Mouse (Mus musculus) activated CD4-positive, CD25-positive, alpha-beta regulatory T cell, adult 4 months (primary cell): Measurements from ENCODE around the gene Csrp1. TPM values are rescaled to one million over a fixed set of nuclear protein-coding genes. Genes with fewer than 3 reads are reported as not detected.

Source experiments
- ATAC-seq: one replicate; pipeline ENCODE4 v1.8.0; 2017
- polyA plus RNA-seq, 2 experiments: library from polyadenylated mRNA; unstranded; fragments of 100-300 nt; shearing (Covaris generic); gene quantifications; one replicate each; pipeline ENCODE4 v1.2.1; 2017

Csrp1 gene
- polyA plus RNA-seq, 2 experiments from 2014 or later = 14.5 to 35.2 TPM

DNA sequence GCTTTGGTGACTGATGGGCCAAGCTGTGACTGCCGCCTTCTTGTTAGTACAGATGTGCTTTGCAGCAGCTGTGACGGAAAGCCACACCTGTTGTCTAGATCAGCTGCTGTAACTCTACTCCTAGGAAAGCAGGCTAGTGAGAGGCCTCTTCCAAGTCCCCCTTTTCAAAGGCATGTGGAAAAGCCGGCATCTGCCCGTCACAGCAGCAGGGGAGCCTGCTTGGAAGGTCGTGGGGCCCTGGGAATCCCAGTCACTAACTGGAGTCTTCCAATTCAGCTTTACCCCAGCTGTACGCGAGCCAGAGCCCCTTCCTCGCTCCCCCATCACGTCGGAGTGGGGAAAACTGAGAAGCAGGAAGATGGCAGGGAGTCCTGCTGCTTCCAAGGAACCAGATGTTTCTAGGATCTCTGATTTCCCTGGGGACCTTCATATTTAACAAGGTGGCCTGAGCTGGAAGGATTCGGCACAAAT lies 21.4 kb upstream of the Csrp1 start:
- ATAC-seq = no peak

DNA sequence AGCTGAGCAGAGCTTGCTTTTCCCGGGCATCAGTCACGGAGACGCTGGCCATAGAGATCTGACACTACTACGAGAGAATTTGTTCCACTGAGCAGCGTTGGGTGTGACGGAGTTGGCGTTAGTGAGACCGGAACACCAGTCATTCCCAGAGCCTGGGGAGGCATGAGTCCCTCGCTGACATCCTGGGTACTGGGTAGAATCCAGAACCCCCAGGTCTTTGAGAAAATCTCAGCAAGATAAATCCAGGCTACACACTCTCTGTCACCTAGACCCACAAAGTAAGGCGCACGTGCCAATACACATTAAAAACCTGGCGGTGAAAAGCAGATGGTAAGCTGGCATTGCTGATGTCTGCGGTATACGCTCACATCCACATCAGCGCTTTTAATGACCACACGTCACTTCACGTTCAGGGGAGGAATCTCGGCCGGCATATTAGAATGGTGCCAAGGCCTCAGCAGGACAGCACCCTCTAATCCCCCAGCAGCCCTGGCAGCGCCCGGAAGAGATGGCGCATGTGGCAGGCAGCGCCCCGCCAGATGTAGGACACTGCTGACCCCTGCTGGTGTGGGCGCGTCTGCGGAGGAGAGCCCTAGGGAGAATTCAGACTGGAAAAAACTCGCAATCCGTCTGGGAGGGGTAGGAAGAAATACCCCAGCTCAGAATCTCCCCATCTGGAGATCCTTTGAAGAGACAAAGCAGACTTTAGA lies 20.7 kb upstream of the Csrp1 start:
- no peak for ATAC-seq

DNA sequence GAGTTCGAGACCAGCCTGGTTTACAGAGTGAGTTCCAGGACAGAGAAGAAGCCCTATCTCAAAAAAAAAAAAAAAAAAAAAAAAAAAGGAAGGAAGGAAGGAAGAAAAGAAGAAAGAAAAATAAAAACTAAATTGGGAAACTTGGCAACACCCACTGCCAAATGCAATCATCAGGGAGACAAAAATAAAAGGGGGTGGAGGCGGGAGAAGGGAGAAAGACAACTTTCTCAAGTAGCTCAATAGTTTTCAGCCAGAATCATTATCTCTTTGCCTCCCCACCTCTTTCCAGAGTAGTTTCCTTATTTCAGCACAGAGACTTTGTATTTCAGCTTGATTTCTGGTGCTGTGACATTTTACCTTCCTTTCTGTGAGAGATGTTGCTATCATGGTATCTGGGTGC lies 20.0 kb upstream of the Csrp1 start:
- ATAC-seq = no peak

DNA sequence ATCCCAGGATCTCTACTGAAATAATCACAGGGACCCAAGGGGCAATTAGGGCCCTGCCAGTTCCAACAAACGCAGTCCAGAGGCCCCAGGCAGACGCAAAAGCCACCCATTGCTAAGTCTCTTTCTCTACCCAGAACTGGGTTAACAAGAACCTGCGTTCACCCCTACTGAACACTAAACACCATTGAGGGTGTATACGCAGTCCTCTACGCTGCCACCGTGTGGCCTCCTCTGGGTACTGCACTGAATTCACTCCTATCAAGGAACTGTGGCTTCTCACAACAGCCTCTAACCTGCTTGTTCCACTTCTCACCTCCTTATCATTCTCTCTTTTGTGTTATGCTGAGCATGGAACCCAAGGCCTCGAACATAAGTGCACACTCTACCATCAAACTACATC lies 19.3 kb upstream of the Csrp1 start:
- ATAC-seq = no peak

DNA sequence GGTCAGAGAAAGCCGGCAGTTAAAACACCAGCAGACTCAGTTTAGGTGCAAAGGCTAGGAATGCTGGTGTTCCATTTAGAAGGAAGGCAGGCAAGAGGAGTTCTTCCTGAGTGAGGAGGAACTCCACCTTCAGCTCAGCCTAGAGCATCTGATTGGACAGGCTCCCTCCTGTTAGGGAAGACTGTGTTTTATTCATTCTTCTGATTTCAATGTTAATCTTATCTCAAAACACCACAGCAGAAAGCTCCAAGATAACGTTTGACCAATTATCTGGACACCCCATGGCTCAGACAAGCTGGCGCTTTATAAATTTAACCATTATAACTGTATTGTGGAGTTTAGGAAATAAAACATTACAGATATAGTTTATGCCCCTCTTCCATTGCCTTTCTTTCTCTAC lies 18.5 kb upstream of the Csrp1 start:
- ATAC-seq = no peak

- no peak for ATAC-seq
These were observed 17.1 kb upstream of the Csrp1 start for GRCm38 (mm10) chr1:135702722-135703121.

- ATAC-seq = no peak
These were observed 15.5 kb upstream of the Csrp1 start for GRCm38 (mm10) chr1:135704317-135704821.

- ATAC-seq = no peak
These were observed 11.5 kb upstream of the Csrp1 start for GRCm38 (mm10) chr1:135708369-135708768.

- no peak for ATAC-seq
These were observed 8.7 kb upstream of the Csrp1 start for GRCm38 (mm10) chr1:135711126-135711525.

GRCm38 (mm10) chr1:135714028-135714815 lies 5.6 kb upstream of the Csrp1 start:
- no peak for ATAC-seq

DNA sequence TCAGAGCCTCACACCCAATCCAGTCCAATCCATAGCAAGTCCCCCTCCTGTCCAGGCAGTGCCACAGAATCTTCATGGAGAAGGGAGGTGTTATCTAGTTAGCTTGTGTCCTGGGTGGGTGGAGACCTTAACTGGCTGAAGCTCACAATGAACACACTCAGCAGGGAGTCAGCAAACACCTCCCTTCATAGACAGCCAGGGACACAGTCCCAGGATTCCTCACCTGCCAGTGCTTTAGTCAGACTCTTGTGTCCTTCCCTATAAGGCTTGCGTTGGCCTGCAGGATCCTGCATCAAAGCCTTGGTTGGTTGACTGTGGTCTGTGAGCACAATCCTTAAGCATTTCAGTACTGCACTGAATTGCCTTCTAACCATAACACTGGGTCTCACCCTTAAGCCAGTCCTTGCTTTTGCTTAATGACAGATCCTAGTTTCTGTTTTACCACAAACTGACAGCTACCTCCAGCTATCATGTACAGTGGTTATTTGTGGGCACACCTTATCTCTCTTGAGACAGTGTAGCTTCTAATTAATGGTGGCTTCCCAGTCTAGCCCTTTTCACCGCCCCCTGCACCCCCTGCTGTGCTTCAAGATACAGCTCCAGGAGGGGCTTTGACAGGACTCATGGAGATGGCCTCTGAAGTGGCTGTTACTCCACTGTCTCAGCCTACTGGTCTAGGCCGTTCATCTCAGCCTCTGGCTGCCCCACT lies 4.8 kb upstream of the Csrp1 start:
- no peak for ATAC-seq

DNA sequence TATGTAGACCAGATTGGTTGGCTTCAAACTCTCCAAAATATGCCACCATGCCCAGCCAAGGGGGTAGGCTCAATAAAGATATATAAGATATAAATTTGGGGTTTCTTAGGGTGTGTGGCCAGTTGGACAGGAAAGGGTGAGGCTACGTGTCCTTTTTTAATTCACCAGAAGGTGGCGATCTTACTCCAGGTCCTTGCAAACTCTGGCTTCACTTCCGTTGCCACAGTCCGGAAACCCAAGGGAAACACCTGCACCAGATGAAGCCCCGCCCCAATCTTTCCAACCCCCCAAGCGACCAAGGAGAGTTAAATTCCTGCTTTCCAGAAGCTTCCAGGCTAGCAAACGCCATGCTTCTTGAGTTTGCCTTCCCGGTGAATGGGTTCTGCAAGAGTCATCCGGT lies 375 bp upstream of the Csrp1 start:
- ATAC-seq = peak; percentile 98

DNA sequence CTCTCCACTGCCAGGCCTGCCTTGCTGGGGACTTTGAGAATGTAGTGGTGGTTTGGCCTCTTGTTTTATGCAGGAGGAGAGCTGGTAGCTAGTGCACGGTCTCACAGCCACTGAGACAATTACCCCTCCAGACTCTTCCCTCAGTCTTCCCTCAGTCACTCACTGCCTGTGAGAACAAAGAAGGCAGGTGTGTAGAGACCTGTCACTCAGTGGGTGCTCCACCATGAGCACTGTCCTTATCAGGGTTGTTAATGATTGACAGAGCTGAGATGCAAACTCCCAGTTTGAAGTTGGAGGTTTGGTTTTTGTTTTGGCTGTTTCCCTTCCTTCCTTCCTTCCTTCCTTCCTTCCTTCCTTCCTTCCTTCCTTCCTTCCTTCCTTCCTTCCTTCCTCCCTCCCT lies 3.2 kb downstream of the Csrp1 start:
- no peak for ATAC-seq

DNA sequence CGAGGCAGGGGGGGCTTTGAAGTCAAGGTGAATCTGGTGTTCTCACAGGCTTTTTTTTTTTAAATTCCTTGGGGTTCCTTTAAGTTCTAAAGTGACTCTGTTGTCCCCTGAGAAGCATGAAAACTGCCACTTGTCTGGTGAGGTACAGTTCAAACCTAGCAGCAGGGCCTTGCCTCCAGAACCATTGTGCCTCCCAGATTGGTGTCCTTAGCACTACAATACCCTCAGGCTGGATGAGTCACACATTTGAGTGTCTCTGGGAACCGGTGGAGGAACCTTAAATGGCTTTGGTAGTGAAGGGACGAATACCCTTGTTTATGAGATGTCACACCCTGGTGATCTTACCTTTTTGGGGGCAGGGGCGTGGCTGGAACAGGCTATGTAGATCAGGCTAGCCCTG lies 4.3 kb downstream of the Csrp1 start:
- ATAC-seq = no peak

DNA sequence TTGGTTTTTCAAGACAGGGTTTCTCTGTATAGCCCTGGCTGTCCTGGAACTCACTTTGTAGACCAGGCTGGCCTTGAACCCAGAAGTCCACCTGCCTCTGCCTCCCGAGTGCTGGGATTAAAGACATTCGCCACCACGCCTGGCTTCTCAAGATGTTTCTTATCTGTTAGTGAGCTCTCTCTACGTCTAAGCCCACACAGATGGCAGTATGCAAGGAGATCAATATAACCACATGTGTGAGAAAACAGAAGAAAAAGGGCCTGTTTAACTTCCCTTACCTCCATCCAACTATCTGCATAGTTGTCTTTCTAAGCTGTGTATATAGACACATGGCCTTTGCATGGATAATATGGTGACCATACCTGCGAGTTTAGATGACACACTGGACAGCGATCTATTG lies 5.5 kb downstream of the Csrp1 start:
- ATAC-seq = no peak

GRCm38 (mm10) chr1:135725936-135726335 lies 6.1 kb downstream of the Csrp1 start:
- peak; percentile 54 for ATAC-seq

DNA sequence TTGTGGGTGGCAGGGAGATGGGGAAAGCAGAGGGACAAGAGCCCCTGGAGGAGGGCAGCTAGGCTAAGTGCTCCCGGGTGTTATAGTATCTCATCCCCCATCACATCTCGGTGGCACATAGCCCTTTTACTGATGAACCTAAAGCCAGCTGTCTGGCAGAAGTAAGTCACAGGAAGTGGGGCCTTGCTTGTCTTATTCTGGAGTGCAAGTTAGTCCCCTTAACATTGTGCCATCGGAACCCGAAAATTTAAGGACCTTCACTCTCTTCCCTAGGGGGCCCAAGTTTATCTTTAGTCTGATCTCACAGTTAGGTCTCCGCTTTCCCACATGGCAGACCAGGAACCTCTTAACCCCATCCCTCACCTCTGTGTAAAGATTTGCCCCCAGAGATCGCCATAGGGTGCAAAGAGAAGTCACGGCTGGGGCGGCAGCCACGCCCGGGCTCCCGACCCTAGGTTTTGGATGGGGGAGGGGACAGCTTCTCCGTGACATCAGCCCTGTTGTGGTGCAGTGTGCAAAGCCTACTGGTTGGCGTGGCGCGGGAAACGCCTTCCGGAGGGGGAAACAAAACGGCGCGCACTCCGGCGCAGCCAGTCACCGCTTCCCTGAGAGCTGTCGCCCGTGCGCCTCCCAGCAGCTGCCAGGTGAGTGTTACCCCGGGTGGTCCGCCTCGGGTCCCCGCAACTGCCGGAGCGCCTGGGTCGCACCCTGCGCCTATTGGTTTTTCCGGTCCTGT lies 8.9 kb downstream of the Csrp1 start:
- peak; percentile 87 for ATAC-seq

GRCm38 (mm10) chr1:135729367-135729713 lies 9.5 kb downstream of the Csrp1 start:
- peak; percentile 8 for ATAC-seq

DNA sequence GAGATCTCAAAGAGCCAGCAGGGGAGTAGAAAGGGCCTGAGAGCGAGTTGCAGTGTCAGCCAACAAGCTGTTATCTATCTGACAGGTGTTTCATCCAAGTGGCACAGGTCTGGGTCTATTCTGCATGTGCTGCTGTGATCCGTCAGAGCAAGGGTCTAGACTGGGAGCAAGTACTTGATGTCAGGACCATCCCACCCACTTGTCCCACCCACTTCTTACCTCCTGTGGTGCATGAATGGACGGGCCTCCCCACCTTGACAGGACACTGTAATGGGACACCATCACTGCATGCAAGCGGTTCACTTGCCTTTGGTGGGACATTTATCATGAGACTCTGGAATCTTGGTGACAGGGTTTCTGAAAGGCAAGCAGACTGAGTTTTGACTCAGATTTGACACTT lies 10.0 kb downstream of the Csrp1 start:
- ATAC-seq = no peak

DNA sequence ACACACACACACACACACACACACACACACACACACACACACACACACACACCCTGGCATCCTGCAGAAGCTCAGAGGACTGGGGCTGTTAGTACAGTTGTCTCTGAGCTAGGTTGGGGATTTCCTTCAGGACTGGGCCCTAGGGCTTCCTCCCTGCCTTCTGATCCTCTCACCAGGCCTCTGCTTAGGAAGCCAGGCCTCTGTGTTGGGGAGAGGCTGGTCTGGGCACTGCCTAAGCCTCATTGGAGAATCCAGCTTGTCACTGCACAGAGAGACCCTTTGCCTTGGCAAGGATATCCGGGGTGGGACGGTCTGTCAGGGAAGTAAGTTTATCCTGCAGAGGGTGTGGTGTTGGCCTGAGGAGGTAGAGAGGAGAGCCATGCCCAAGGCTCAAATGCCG lies 10.4 kb downstream of the Csrp1 start:
- peak; percentile 16 for ATAC-seq

DNA sequence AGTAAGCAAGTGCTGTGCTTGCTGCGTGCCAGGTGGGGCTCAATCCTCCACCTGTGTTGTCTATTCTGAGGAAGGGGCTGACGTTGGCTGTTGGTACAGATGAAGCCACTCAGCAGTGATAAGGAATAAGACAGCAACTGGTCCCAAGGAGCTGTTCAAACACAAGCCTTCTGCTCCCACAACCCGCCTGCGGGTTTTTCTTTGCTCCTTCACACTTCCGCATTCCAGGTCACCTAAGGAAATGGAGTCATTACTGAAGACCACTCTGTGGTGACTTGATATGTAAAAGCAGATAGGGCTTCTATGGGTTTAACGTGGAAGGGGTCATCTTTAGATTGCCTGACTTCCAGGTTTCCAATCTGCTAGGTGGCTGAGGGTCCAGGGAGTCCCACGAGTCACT lies 11.5 kb downstream of the Csrp1 start:
- no peak for ATAC-seq

GRCm38 (mm10) chr1:135731897-135732684 lies 12.2 kb downstream of the Csrp1 start:
- no peak for ATAC-seq
